ENCODE assay signal across 13 mouse cellular contexts in the genomic region with DNA sequence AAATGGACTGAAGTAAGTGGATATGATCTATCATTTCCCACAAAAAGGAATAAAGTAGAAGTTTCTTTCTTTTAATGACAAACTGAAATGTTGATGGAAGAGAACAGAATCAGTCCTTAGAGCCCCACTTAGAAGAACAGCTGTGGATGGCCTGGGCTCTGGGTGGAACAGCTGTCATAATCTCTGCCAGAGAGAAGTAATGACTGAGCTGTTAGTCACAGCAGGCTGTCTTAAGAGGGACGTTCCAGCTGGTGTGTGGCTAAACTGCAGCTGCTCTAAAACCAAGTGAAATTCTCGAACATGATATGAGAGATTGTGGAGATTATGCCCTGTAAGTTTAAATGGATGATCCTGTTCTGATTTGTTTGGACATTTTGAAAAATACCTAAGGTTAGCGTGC. TPM values are rescaled to one million over a fixed set of nuclear protein-coding genes. Genes with fewer than 3 reads are reported as not detected.
DNase-seq lines count a peak whose midpoint lies in the region; ATAC-seq and TF ChIP-seq lines count a peak whose summit lies in the region.
"Had no signal": no experiment of that assay in that cellular context is flagged by ENCODE, and none has a peak within 500 bp of the region (broad histone marks: within the 10 kb centered on the region; RNA-seq: fewer than 3 reads in every experiment).

No protein-coding gene starts in this region.

- no peaks in the 10 kb centered on the region for H3K4me1 ChIP-seq in limb, embryonic 12.5 days (replicated peaks)
- no peaks in the 10 kb centered on the region for H3K4me1 ChIP-seq in limb, embryonic 10.5 days
- H3K4me1 ChIP-seq in neural tube, embryonic 13.5 days (replicated peaks), result no peaks in the 10 kb centered on the region
- H3K4me1 ChIP-seq: intestine, embryonic 15.5 days; midbrain, embryonic 12.5 days had no signal

- no peak for TF ChIP-seq POLR2A in brain, embryonic 14.5 days (IDR thresholded peaks at IDR 0.05; ENCODE audit: borderline replicate concordance, extremely low read depth, insufficient read depth, insufficient read length, poor library complexity, severe bottlenecking)

- H3K36me3 ChIP-seq in limb, embryonic 12.5 days, result peaks cover 64% of the 10 kb centered on the region
- H3K36me3 ChIP-seq in limb, embryonic 10.5 days, result peaks cover 74% of the 10 kb centered on the region
- H3K36me3 ChIP-seq in neural tube, embryonic 13.5 days, result peaks cover 46% of the 10 kb centered on the region
- H3K36me3 ChIP-seq: intestine, embryonic 15.5 days had no signal

- no peak overlapping the region for H3K4me2 ChIP-seq in limb, embryonic 12.5 days
- H3K4me2 ChIP-seq in neural tube, embryonic 13.5 days, result no peak overlapping the region
- H3K4me2 ChIP-seq: heart, embryonic 13.5 days; intestine, embryonic 15.5 days; liver, embryonic 11.5 days; midbrain, embryonic 12.5 days had no signal

- H3K27me3 ChIP-seq in limb, embryonic 12.5 days, result no peaks in the 10 kb centered on the region
- H3K27me3 ChIP-seq in limb, embryonic 10.5 days (ENCODE audit: low read depth, poor library complexity, severe bottlenecking), result no peaks in the 10 kb centered on the region
- H3K27me3 ChIP-seq in neural tube, embryonic 13.5 days, result no peaks in the 10 kb centered on the region
- H3K27me3 ChIP-seq: heart, embryonic 13.5 days; intestine, embryonic 15.5 days; midbrain, embryonic 12.5 days had no signal

- peak; percentile 63; the same call in 1 of the 2 replicates for ATAC-seq in limb, embryonic 12.5 days (ENCODE audit: insufficient number of reproducible peaks, insufficient read depth, low FRiP score, low TSS enrichment, low read depth)
- ATAC-seq in neural tube, embryonic 13.5 days (ENCODE audit: low read depth), result 0 out of 2 replicates have a peak, but pooled peaks have one; percentile 36
- ATAC-seq in megakaryocyte-erythroid progenitor cell, adult 5-6 weeks (replicated peaks; ENCODE audit: low FRiP score, low TSS enrichment, poor library complexity, severe bottlenecking), result no peak
- ATAC-seq: intestine, embryonic 15.5 days had no signal

- no peak overlapping the region for H3K4me3 ChIP-seq in limb, embryonic 12.5 days (replicated peaks)
- H3K4me3 ChIP-seq in limb, embryonic 10.5 days, result no peak overlapping the region
- no peak overlapping the region for H3K4me3 ChIP-seq in neural tube, embryonic 13.5 days
- H3K4me3 ChIP-seq: heart, embryonic 13.5 days; intestine, embryonic 15.5 days; midbrain, embryonic 12.5 days had no signal

- intact Hi-C loops in gastrocnemius, postnatal 36 days (cut with DNase I), result no loop called here

- H3K9ac ChIP-seq in limb, embryonic 12.5 days (replicated peaks), result no peak overlapping the region
- H3K9ac ChIP-seq in neural tube, embryonic 13.5 days, result no peak overlapping the region
- H3K9ac ChIP-seq: heart, embryonic 13.5 days; intestine, embryonic 15.5 days; midbrain, embryonic 12.5 days had no signal

- H3K27ac ChIP-seq in limb, embryonic 12.5 days, result no peak overlapping the region
- H3K27ac ChIP-seq in limb, embryonic 10.5 days, result no peak overlapping the region
- no peak overlapping the region for H3K27ac ChIP-seq in neural tube, embryonic 13.5 days (replicated peaks)
- H3K27ac ChIP-seq: heart, embryonic 13.5 days; intestine, embryonic 15.5 days; midbrain, embryonic 12.5 days had no signal

- DNase-seq in gastrocnemius, postnatal 25 days, result peak; percentile 9
- DNase-seq in gastrocnemius, postnatal 36 days, result no peak
- no peak for DNase-seq in limb, embryonic 10.5 days (ENCODE audit: low spot score)
- DNase-seq in brain, embryonic 14.5 days (ENCODE audit: low read depth), result peak; percentile 43
- DNase-seq in urinary bladder, adult 2 months (ENCODE audit: low spot score), result no peak
- DNase-seq: cerebellum, postnatal 25 days had no signal

- no peaks in the 10 kb centered on the region for H3K9me3 ChIP-seq in limb, embryonic 12.5 days
- H3K9me3 ChIP-seq in limb, embryonic 10.5 days (replicated peaks), result no peaks in the 10 kb centered on the region
- H3K9me3 ChIP-seq in neural tube, embryonic 13.5 days, result no peaks in the 10 kb centered on the region
- H3K9me3 ChIP-seq: heart, embryonic 13.5 days; intestine, embryonic 15.5 days; midbrain, embryonic 12.5 days had no signal

- 73% methylated on average over 3 of the region's 3 CpGs for WGBS in limb, embryonic 12.5 days
- WGBS in limb, embryonic 10.5 days, result 83% methylated on average over 3 of the region's 3 CpGs
- 55% methylated on average over 3 of the region's 3 CpGs for WGBS in neural tube, embryonic 13.5 days

- TF ChIP-seq CTCF in brain, embryonic 14.5 days (IDR thresholded peaks at IDR 0.05; ENCODE audit: borderline replicate concordance, extremely low read depth, insufficient read depth, insufficient read length), result no peak

RNA-seq across cellular contexts. Expression of a gene that starts 37.4 kb away (rescaled TPM):
- under 1 TPM; 0.21 to 0.31 TPM for total RNA-seq in gastrocnemius, postnatal 25 days (2021)
- under 1 TPM; 0.10 to 0.17 TPM for total RNA-seq in gastrocnemius, postnatal 36 days (2021)
- polyA plus RNA-seq in limb, embryonic 12.5 days (2016; fragmentation: Nextera tagmentation; extraction: Ambion mirVana), result 0.05 TPM in 1 of 2 replicates, not detected in the other
- not detected in 2 replicates for polyA plus RNA-seq in limb, embryonic 10.5 days (2016; fragmentation: Nextera tagmentation; extraction: Ambion mirVana)
- 0.14 TPM in 2 replicates for polyA plus RNA-seq in brain, embryonic 14.5 days (2012; rRNA removed)
- 0.08 TPM in 1 of 2 replicates, not detected in the other for polyA plus RNA-seq in neural tube, embryonic 13.5 days (2015; fragmentation: Nextera tagmentation; extraction: Ambion mirVana)
- total RNA-seq in megakaryocyte-erythroid progenitor cell, adult 5-6 weeks (2014; fragmentation: Nextera tagmentation), result not detected in 2 replicates
- not detected in 2 replicates for total RNA-seq in megakaryocyte-erythroid progenitor cell, adult 5-6 weeks (2017)
- 0.06 and 0.11 TPM in 2 replicates for polyA plus RNA-seq in urinary bladder, adult 2 months (2012; rRNA removed)
- polyA plus RNA-seq: liver, embryonic 11.5 days had no signal

Comparison
In these comparisons a context has a peak if more than half of its experiments do, and no peak if none do; other contexts are left out.
1. DNase-seq: peak in gastrocnemius, postnatal 25 days (single experiment) and brain, embryonic 14.5 days (single experiment); none in gastrocnemius, postnatal 36 days (0 of 2), limb, embryonic 10.5 days (single experiment) and urinary bladder, adult 2 months (single experiment).